Mouse (Mus musculus) gastrocnemius, postnatal 25 days (tissue): ENCODE data around the gene Tex14. TPM values are rescaled to one million over a fixed set of nuclear protein-coding genes. Genes with fewer than 3 reads are reported as not detected.

ENCODE experiments used
- DNase-seq: peaks from one replicate; pipeline ENCODE4 v3.0.0; 2022
- total RNA-seq, 2 experiments: library from RNA; stranded (reverse); gene quantifications; 1 replicate in 1 of 2; 2 replicates in 1 of 2; pipeline ENCODE4 v1.2.3; 2021

Tex14 gene
- total RNA-seq, 2 experiments from 2014 or later: 0.27 TPM; not detected in 1

- no peak for DNase-seq
Observed at GRCm38 (mm10) chr11:87571361-87571950, 166.6 kb downstream of the Tex14 start.

DNA sequence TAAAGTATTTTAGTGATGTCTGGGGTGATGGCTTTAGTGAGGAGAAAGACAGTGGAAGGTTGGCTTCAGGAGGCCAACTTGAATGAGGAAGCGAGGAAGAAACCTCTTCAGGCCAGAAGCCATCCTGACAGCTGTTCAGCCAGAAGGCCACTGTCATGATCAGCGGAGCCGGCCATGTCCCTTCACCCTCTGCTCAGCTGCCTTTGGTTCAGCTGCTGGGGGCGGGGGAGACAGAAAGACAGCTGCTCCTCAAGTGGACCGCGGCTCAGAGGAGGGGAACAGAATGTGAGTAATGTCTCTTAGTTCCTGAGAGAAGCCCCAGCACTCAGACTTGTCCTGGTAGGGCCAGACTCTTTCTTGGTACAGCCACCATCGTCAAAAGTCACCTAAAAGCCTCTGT lies 168.9 kb downstream of the Tex14 start:
- DNase-seq: no peak

DNA sequence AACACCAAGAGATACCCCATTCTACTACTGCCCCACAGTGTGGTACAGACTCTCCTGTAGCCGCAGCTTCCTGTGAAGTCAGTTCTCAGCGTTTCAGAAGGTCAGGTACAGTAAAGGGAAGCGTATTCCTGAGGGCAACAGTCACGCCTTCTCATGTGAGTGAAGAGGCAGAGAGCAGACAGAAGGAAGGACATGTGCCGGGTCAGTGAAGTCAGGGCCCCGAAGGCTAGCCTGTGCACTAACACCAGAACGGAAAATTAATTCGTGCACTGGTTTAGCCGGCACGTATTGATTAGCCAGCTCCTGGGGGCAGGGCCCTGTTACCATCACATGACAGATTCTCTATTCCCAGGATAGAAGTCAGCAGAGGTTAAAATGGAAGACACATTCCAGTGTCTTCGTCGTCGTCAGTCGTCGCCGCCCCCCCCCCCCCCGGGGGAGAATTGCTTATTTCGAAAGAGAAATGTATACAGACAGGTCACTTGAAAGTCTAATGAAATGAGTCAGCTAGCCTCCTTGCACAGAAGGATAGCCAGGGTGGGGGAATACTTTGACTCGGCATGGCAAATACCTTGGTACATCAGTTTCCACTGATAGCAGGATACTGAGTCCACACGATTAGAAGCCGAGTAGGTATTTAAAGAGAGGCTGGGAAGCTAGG lies 169.8 kb downstream of the Tex14 start:
- DNase-seq: no peak

- no peak for DNase-seq
Observed at GRCm38 (mm10) chr11:87577601-87578248, 172.9 kb downstream of the Tex14 start.

DNA sequence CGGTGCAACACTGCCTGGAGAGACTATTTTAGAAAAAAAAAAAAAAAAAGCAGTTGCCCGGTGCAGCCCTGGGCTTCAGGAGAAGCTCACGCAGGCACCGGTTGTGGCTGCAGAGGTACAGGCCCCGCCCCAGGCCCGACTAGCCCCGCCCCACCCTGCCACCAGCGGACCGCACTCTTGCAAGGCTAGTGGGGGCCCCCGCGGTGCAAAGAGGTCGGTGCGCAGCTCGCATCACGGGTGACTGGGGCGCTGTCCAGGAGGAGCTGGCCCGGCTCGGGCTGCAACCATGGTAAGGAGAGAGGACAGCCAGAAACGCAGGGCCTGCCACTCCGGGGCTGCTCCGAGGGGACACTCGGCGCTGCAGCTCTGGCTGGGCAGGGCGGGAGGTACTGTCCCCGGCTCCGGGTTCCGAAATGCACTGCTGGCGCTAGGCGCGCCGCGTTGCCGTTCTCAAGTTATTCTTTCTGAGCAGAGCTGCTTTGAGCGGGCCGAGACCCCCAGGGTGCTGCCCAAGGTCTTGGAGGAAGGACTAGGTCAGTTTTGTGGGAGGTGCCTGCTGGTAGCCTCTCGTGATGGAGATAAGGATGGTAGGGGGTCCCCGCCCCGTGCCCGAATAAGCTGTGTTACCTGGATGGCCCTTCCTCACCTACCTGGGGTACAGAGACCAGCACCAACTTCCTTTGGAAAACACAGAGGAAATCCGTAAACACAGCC lies 173.5 kb downstream of the Tex14 start:
- peak; percentile 69 for DNase-seq

GRCm38 (mm10) chr11:87578963-87579601 lies 174.2 kb downstream of the Tex14 start:
- DNase-seq: no peak

GRCm38 (mm10) chr11:87579713-87580112 lies 174.8 kb downstream of the Tex14 start:
- DNase-seq: no peak

DNA sequence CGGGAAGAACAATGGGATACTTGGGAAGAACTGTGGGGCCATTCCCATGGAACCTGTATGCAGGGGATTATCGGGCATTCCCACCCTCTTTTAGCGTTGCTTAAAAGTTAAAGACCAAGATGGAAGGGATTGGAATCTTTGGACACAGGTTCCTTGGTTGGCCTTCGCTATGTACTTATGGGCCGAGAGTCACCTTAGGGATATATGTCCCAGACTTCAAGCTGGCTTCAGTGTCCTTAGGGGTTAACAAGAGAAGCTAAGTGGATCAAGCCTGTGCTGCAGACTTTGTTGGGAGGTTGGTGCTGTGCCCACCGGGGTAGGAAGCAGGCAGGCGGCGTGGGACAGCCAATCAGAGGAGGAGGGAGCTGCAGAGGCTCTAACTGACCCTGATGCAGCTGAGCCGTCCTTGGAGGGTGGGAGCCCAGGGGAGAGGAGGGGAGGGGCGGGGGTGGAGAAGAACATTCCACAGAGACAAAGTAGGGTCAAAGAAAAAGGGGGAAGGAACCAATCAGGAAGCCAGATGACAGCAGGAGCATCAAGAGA lies 175.7 kb downstream of the Tex14 start:
- DNase-seq: no peak

DNA sequence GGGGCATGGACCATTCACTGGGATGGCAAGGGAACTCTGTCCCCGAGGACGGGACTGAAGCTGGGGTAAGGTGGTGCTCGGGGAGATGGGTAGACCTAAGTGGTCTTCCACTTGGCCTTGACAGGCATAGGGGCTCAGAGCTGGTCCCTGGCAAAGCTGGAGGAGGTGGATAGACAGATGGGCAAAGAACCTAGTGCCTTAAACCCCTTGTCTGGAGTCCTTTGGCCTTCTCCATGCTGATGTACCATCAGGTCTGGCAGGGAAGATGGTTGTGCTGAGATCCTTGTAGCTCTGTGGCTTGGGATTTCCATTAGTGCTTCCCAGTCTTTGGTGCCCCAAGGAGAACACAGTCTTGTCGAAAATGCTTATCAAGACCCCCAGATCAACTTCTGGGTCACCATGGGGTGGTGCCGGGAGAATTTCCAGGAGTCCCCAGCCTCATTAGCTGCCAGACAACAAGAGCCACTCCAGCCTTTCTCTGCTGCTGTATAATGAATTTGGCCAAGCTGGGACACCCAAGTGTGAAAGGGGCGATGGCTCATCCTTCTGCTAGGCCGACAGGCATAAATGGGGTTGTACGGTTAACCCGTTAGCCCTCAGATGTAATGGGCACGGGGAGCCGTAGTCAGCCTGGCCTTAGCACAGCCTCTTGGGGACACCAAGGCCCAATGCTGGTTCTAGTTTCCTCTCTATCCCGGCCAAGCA lies 176.4 kb downstream of the Tex14 start:
- no peak for DNase-seq

- no peak for DNase-seq
Observed at GRCm38 (mm10) chr11:87581933-87582710, 177.3 kb downstream of the Tex14 start.

DNA sequence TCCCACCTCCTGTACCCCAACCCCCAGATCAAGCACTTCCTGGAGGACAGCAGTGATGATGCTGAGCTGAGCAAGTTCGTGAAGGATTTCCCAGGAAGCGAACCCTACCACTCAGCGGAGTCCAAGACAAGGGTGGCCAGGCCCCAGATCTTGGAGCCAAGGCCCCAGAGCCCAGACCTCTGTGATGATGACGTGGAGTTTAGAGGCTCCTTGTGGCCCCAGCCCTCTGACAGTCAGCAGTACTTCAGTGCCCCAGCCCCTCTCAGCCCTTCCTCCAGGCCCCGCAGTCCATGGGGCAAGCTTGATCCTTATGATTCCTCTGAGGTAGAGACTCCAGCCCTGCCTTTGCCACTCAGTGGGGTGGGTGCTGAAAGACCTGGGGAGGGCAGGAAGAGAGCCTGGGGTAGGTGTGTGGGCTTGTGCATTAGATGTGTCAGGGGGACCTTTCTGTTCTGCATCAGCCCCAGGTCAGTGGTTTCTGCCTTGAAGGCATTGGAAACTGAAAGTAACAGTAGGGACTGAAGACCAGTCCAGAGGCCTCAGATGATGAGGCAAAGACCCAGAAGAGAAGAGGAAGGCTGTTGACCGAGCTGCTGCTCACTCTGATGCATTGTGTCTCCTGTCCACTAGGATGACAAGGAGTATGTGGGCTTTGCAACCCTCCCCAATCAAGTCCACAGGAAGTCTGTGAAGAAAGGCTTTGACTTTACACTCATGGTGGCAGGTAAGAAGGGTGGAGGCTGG lies 178.6 kb downstream of the Tex14 start:
- DNase-seq: no peak

DNA sequence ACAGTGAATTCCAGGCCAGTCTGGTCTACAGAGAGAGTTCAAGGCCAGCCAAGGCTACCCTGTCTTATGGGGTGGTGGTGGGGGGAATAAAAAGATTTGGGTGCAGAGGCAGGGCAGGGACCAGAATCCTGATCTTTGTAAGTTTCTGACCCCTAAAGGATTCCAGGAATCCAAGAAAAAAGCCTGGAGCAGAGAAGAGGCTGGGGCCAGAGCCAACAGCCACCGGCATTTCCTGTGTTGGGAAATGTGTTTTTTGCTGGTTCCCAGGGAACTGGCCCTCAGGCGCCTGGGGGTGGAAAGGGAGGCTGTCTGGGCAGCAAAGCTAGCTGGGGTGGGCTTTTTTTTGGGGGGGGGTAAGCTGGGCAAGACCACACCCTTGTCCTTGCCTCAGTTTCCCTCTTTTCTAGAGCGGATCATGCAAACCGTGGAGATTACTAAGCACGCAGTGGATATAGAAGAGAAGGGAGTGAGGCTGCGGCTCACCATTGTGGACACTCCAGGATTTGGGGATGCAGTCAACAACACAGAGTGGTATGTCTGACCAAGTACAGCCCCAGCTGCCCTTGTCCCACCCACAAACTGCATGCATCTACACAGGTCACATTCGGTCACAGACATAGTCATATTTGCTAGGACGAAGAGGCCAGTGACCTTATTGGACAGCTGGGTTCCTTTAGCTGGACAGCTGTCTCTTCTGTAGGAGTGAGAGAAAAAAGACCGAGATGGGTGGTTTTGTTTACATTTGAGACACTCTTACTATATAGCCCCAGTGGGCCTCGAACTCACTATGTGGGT lies 180.0 kb downstream of the Tex14 start:
- peak; percentile 52 for DNase-seq

GRCm38 (mm10) chr11:87587211-87587874 lies 182.5 kb downstream of the Tex14 start:
- DNase-seq: no peak

GRCm38 (mm10) chr11:87589605-87590004 lies 184.7 kb downstream of the Tex14 start:
- DNase-seq: no peak

- no peak for DNase-seq
Observed at GRCm38 (mm10) chr11:87590841-87591525, 186.1 kb downstream of the Tex14 start.

DNA sequence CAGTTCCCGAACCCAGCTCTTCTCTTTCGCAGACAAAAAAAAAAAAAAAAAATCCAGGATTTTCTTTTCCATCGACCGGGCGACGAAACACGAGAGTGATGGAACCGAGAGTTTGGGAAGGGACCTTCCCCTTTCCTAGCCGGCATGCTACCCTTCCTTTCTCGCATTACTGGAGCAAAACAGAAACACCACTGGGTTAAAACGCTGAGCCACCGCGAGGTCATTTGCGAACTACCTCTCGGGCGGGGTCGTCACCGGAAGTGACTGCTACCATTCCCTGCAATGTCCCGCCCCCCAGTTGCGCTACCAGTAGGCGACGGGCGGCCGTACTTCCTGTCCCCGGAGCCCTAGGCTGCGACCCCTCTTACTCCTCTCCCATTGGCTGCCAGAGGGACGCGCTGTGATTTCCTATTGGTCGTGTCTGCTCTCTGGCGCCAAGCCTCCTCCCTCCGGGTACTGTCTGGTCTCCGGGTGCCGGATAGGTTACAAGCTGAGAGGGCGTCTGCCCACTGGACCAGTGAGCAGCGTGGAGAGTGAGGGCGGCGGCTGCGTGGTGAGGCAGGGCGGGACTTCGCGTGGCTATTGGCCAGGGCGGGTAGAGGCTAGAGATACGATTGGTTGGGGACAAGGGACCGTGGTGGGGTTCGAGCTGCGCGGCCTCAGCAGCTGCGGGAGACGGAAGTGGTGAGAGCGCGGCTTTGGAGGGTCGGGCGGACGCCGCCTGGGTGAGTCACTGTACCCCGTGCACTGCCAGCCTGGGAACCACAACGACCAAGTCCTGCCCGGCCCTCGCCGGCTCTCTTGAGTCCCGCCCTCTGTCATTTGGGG lies 186.9 kb downstream of the Tex14 start, which contains the start of gene Mtmr4:
Gene Mtmr4, plus strand, starts transcription at position 637 of the 828 bp plus-strand sequence.
- DNase-seq: peak; percentile 100

DNA sequence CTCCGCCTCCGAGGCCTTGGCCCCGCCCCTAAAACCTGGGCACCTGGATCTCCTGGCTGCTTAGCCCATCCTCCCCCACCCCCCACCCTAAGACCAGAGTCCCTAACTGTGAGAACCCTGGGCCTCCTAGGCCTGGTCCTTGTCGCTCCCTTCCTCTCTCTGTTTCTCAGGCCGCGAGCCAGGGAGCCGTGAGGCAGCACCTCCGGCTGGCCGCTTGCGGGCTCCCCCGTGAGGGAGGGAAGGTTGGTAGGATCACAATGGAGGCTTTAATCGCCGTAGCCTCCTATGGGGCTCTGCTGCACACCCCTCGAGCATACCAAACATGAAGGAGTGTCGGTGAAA lies 187.5 kb downstream of the Tex14 start:
- DNase-seq: no peak
